Mouse (Mus musculus) brown adipose tissue, adult 24 weeks (tissue): ENCODE measurements around the gene Sema4a. TPM values are rescaled to one million over a fixed set of nuclear protein-coding genes. Genes with fewer than 3 reads are reported as not detected.

Source experiments
- H3K27ac ChIP-seq: fragments of 200-500 bp; replicated peaks from 2 replicates; pipeline ENCODE4 v1.5.1; 2012; ENCODE audit warnings: low read depth, mild to moderate bottlenecking, low read length
- H3K4me1 ChIP-seq: fragments of 200-500 bp; 2 replicates; pipeline ENCODE4 v1.6.1; 2012; ENCODE audit warnings: low read length, mixed read lengths; ENCODE audit not compliant: control insufficient read depth, insufficient read depth, insufficient read length
- H3K4me3 ChIP-seq: fragments of 200-500 bp; 2 replicates; pipeline ENCODE4 v1.5.1; 2012; ENCODE audit warnings: low read depth, mild to moderate bottlenecking, low read length, moderate library complexity; ENCODE audit not compliant: insufficient read depth
- polyA plus RNA-seq: library from polyadenylated mRNA; stranded (reverse); fragments of >200 nt; gene quantifications from 2 replicates; pipeline ENCODE4 v1.2.4, GENCODE M21; 2012; ENCODE audit not compliant: missing spikeins, insufficient read depth, insufficient read length

The Sema4a gene
- polyA plus RNA-seq: 25.7 and 30.2 TPM in 2 replicates

- peak within 1 kb of the TSS; percentile 49 for H3K27ac ChIP-seq
- H3K4me1 ChIP-seq: peaks cover 16% of the 10 kb centered on the region
- no peak within 1 kb of the TSS for H3K4me3 ChIP-seq
Observed at GRCm38 (mm10) chr3:88460983-88461696, at the start of gene Sema4a. Sema4a (minus strand) TSS chr3:88461182.

- H3K4me3 ChIP-seq: peak within 1 kb of the TSS; percentile 53
- H3K27ac ChIP-seq: peak within 1 kb of the TSS; percentile 92
- peaks cover 20% of the 10 kb centered on the region for H3K4me1 ChIP-seq
Observed at GRCm38 (mm10) chr3:88509692-88510420, 48.9 kb upstream of the Sema4a start, which contains the start of gene Lmna. Lmna (minus strand) TSS chr3:88509956.

GRCm38 (mm10) chr3:88509250-88509649 lies 48.3 kb upstream of the Sema4a start:
- Histone ChIP-seq H3K4me3 (peak overlapping the region; percentile 53), H3K4me1 (peaks cover 15% of the 10 kb centered on the region)

GRCm38 (mm10) chr3:88505765-88506164 lies 44.8 kb upstream of the Sema4a start:
- Histone ChIP-seq H3K27ac (no peak overlapping the region), H3K4me1 (peaks cover 10% of the 10 kb centered on the region), H3K4me3 (no peak overlapping the region)

More at GRCm38 (mm10) chr3:88509250-88509649, 48.3 kb upstream of the Sema4a start:
- peak overlapping the region; percentile 92 for H3K27ac ChIP-seq

GRCm38 (mm10) chr3:88505081-88505480 lies 44.1 kb upstream of the Sema4a start:
- H3K27ac ChIP-seq: no peak overlapping the region
- peaks cover 12% of the 10 kb centered on the region for H3K4me1 ChIP-seq
- H3K4me3 ChIP-seq: no peak overlapping the region

DNA sequence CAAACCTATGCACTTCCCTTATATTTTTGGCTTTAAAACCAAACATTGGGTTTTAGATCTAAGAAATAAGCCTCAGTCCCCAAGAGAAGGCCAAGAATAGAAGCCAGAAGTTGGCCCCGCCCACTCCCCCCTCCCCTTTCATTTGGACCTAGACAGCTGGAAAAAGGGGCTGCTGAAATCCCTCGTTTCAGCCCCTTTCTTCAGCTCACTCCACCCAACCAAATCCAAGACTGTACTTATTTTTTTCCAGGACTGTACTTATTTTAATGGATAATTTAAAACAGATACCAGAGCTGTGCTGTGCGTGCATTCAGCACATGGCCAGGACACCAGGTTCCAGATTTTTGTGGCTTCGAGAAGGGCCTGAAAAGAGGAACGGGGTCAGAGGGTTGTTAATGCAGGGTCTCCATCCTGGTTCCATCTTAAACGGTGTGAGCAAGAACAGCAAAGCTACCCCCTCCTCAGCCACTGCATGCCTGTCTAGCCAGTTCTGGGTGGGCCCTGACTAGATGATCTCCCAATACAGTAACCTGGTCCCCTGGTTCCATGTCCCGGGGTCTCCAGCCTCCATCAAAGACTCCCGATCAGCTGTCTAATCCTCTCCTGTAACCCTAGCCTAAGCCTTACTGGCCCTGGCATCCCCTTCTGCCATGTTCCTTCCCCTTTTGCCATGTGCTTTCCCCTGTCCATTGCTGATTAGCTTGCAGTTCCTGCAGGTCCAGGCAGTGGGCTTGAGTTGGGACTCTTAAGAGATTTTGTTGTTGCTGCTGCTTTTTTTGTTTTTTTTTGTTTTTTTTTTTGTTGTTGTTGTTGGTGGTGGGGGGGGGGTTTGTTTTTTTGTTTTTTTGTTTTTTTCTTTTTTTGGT lies 43.1 kb upstream of the Sema4a start:
- Histone ChIP-seq H3K27ac (peak overlapping the region; percentile 19; the same call in 1 of the 2 replicates), H3K4me3 (no peak overlapping the region), H3K4me1 (peaks cover 15% of the 10 kb centered on the region)

DNA sequence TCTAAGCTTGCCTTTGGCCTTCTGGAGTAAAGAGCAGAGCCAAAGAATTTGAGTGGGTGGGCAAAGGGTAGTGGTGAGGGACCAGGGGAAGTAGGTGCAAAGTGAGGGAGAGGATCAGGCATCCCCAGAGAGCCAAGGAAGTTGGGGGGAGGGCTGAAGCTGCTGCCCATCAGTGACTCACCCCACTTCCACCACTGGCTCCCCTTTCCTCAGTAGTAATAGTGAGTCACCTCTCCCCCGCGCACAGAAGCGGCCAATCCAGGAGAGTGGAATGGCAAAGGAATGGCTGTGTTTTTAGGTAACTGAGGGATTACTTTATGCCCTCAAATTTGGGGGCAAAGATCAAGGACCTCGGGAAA lies 42.5 kb upstream of the Sema4a start:
- H3K4me1 ChIP-seq: peaks cover 15% of the 10 kb centered on the region
- H3K4me3 ChIP-seq: peak overlapping the region; percentile 31
- H3K27ac ChIP-seq: peak overlapping the region; percentile 72

GRCm38 (mm10) chr3:88502641-88503504 lies 41.9 kb upstream of the Sema4a start:
- Histone ChIP-seq H3K4me1 (peaks cover 15% of the 10 kb centered on the region), H3K27ac (peak overlapping the region; percentile 80), H3K4me3 (peak overlapping the region; percentile 94)

- H3K4me1 ChIP-seq: peaks cover 17% of the 10 kb centered on the region
- peak overlapping the region; percentile 80 for H3K27ac ChIP-seq
- peak overlapping the region; percentile 94 for H3K4me3 ChIP-seq
Observed at GRCm38 (mm10) chr3:88502031-88502571, 41.1 kb upstream of the Sema4a start.

DNA sequence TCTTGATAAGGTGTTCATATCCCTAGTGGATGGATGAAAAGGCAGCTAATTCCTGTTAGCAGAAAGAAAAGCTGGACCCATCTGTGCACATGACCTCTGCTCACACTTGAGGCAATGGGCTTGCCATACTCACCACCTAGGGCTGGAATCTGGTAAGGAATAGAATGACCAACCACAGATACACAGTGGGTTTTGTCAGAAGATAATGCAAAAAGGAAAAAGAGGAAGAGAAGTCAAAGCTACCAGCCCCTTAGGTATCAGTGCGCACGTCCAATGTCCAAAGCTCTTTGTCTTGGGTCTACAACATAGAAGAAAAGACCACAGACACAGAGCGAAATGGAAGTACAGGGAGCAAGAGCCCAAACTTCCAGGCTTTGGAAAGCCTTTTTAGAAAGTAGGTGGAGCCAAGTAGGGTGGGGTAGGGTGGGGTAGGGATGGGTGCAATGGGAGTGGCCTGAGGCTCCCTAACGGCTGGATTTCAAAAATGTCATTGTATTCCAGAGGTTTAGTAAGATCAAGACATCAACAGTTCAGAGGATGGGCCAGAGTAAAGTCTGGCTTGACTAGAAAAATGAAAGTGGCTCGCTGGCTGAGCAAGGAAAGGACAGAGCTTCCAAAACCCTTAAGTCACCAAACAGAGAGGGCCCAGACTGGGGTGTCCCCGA lies 40.5 kb upstream of the Sema4a start:
- Histone ChIP-seq H3K4me1 (peaks cover 21% of the 10 kb centered on the region), H3K4me3 (peak overlapping the region; percentile 94), H3K27ac (peak overlapping the region; percentile 80)

- H3K4me3 ChIP-seq: peak overlapping the region; percentile 51
- peaks cover 25% of the 10 kb centered on the region for H3K4me1 ChIP-seq
- no peak overlapping the region for H3K27ac ChIP-seq
Observed at GRCm38 (mm10) chr3:88500655-88501365, 39.8 kb upstream of the Sema4a start.

DNA sequence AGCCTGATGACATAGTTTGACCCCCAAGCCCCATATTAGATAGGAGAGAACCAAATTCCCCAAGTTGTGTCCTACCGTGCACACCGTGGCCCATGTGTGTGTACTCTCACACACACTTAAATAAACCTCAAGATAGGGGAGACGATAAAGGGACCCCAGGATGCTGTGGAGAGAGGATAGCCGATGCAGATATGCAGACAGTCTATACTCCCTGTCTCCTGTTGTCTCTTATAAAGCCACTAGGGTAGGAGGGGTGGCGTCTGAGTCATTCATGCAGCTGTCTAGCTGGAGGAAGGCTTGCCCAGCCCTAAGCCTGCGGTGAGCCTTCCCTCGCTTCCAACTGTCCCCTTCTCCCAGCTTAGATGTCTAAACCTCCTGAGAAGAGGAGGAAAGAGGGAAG lies 39.1 kb upstream of the Sema4a start:
- no peak overlapping the region; the same call in 1 of the 2 replicates for H3K27ac ChIP-seq
- no peak overlapping the region for H3K4me3 ChIP-seq
- H3K4me1 ChIP-seq: peaks cover 33% of the 10 kb centered on the region

DNA sequence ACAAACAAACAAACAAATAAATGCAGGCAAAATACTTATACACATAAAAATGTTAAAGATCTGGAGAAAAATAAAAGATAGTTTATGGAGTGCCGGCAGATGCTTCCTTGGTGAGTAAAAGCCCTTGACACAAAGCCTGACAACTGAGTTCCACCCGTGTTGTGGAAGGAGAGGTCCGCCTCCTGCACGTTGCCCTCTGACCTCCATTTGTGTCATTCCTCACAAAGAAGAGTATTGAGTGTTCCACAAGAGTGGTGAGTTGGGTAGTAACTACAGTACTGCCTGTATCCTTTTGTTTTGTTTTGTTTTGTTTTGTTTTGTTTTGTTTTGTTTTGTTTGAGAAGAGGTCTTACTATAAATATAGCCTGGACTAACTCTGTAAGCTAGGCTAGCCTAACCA lies 38.6 kb upstream of the Sema4a start:
- H3K4me1 ChIP-seq: peaks cover 38% of the 10 kb centered on the region
- H3K27ac ChIP-seq: no peak overlapping the region; the same call in 1 of the 2 replicates
- H3K4me3 ChIP-seq: no peak overlapping the region
